Mouse (Mus musculus) midbrain, embryonic 14.5 days (tissue): Measurements from ENCODE around the gene Stpg1. TPM values are rescaled to one million over a fixed set of nuclear protein-coding genes. Genes with fewer than 3 reads are reported as not detected.

Experiments used
- ATAC-seq: fragments of 200-750 bp; cut with Nextera tagmentation; 2 replicates; pipeline ENCODE4 v1.8.0; 2017; ENCODE audit warnings: moderate number of reproducible peaks, moderate library complexity; ENCODE audit not compliant: low FRiP score, low TSS enrichment
- DNase-seq: peaks from one replicate; pipeline ENCODE4 v3.0.0-alpha.2; 2015
- H3K27ac ChIP-seq: fragments of 300-500 bp; sonication (generic); replicated peaks from 2 replicates; pipeline ENCODE4 v1.5.1; 2014; ENCODE audit warnings: mild to moderate bottlenecking, low read depth, low read length, moderate library complexity
- H3K27me3 ChIP-seq: fragments of 300-500 bp; sonication (generic); 2 replicates; pipeline ENCODE4 v1.6.1; 2014; ENCODE audit warnings: low read length, control low read depth, mixed read lengths; ENCODE audit not compliant: control insufficient read depth, insufficient read depth
- H3K36me3 ChIP-seq: fragments of 300-500 bp; sonication (generic); 2 replicates; pipeline ENCODE4 v1.6.1; 2014; ENCODE audit warnings: low read length, control low read depth; ENCODE audit not compliant: control insufficient read depth, insufficient read depth
- H3K4me1 ChIP-seq: fragments of 300-500 bp; sonication (generic); 2 replicates; pipeline ENCODE4 v1.6.1; 2014; ENCODE audit warnings: mild to moderate bottlenecking, antibody characterized with exemption, low read length, control low read depth; ENCODE audit not compliant: control insufficient read depth, insufficient read depth
- H3K4me2 ChIP-seq: fragments of 300-500 bp; sonication (generic); 2 replicates; pipeline ENCODE4 v1.6.1; 2014; ENCODE audit warnings: mild to moderate bottlenecking, low read length, moderate library complexity
- H3K4me3 ChIP-seq: fragments of 300-500 bp; sonication (generic); replicated peaks from 2 replicates; pipeline ENCODE4 v1.5.1; 2014; ENCODE audit warnings: low read depth, low read length
- H3K9ac ChIP-seq: fragments of 300-500 bp; sonication (generic); replicated peaks from 2 replicates; pipeline ENCODE4 v1.6.1; 2014; ENCODE audit warnings: mild to moderate bottlenecking, low read length, moderate library complexity
- H3K9me3 ChIP-seq: fragments of 300-500 bp; sonication (generic); 2 replicates; pipeline ENCODE4 v1.6.1; 2016; ENCODE audit warnings: low read length, control low read depth, mixed read lengths; ENCODE audit not compliant: control insufficient read depth
- WGBS: fragments of 180-500 bp; shearing (Covaris S2); extraction: QIAGEN DNeasy Blood & Tissue Kit; methylation state at CpG from one replicate; pipeline ENCODE4 v1.1.7; 2014; 5-methylcytosine and 5-hydroxymethylcytosine counted together
- polyA plus RNA-seq: library from polyadenylated mRNA; unstranded; fragments of >200 nt; fragmentation: Nextera tagmentation; extraction: Ambion mirVana; gene quantifications from 2 replicates; pipeline ENCODE4 v1.2.1, GENCODE M21; 2014

Stpg1 gene
- polyA plus RNA-seq, 1 experiment from 2014 or later = 0.68 TPM

- Histone ChIP-seq H3K4me1 (peaks cover 25% of the 10 kb centered on the region), H3K9ac (no peak overlapping the region), H3K4me3 (no peak overlapping the region), H3K4me2 (no peak overlapping the region), H3K9me3 (no peaks in the 10 kb centered on the region), H3K27me3 (no peaks in the 10 kb centered on the region), H3K36me3 (no peaks in the 10 kb centered on the region), H3K27ac (no peak overlapping the region)
- DNase-seq (no peak), ATAC-seq (no peak)
- 10% methylated on average over 7 of the region's 7 CpGs for whole genome bisulfite sequencing
Measured at GRCm38 (mm10) chr4:135548108-135548507, 53.5 kb downstream of the Stpg1 start.

DNA sequence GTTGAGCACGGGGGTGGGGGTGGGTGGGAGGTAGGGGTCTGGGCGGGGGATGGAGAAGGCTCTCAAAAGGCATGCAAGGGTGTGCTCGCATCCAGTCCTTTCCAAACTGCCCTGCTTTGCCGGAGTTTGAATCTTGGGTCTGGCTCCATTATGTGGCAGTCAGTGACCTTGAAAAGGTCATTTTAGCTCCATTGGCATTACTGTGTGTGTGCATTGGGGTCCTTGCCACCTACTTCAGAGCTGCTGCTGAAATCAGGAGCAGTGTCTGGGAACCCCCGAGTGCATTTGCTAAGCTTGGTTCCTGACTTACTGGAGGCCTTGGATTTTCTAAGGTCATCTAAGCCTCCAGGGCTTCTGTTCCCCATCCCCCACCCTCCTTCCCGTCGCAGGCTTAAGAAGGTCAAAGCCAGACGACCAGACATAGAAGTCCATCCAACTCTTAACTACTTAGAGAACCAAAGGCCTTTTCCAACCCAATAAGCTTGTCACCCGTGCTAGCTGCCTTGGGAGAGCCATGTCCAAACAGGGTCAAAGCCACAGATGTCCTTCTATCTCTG lies 54.0 kb downstream of the Stpg1 start:
- 30% methylated on average over 9 of the region's 9 CpGs for WGBS
- ATAC-seq (no peak), DNase-seq (no peak)
- Histone ChIP-seq H3K9ac (no peak overlapping the region), H3K4me1 (peaks cover 28% of the 10 kb centered on the region), H3K36me3 (no peaks in the 10 kb centered on the region), H3K4me3 (no peak overlapping the region), H3K27ac (no peak overlapping the region), H3K4me2 (no peak overlapping the region), H3K9me3 (no peaks in the 10 kb centered on the region), H3K27me3 (no peaks in the 10 kb centered on the region)

DNA sequence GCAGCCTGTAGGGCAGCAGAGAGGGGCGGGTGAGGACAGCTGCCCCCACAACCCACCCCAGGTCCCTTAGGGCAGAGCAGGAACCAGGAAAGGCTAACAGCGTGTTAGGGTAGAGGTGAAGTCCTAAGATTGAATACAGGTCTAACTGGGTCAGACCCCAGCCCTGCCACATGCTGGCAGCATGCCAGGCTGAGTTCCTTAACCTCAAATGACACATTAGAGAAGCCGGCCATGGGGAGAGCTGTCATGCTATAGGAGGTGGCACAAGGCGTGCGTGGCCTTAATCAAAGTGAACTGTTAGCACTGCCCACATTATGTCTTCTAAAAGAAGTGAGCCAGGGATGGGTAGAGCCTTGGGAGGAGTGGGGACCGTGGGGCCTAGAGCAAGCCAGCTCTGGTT lies 54.7 kb downstream of the Stpg1 start:
- Histone ChIP-seq H3K4me3 (no peak overlapping the region), H3K9me3 (no peaks in the 10 kb centered on the region), H3K36me3 (no peaks in the 10 kb centered on the region), H3K27ac (no peak overlapping the region), H3K4me2 (no peak overlapping the region), H3K4me1 (peaks cover 28% of the 10 kb centered on the region), H3K9ac (no peak overlapping the region), H3K27me3 (no peaks in the 10 kb centered on the region)
- 69% methylated on average over 6 of the region's 6 CpGs for WGBS
- DNase-seq (no peak), ATAC-seq (no peak)

DNA sequence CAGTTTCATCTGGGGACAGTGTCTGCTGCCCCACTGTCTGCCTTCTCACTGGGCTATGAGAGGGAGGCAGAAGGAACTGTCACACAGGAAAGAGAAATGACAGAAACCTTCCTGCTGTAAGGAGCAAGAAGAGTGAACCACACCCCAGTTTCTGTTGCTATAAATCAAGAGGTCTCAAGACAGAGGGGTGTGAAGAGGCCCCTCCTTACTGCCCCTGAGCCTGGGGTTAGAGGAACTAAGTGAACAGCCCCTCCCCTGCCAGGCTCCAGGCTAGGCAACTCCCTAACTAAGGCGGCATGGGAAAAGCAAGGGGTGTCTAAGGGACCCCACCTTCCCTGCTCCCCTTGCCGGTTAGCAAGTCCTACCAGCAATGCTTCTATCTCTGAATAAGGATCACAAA lies 69.2 kb downstream of the Stpg1 start:
- no peaks in the 10 kb centered on the region for H3K36me3 ChIP-seq
- H3K4me2 ChIP-seq = no peak overlapping the region
- 56% methylated on average over 2 of the region's 2 CpGs for WGBS
- H3K4me1 ChIP-seq = peaks cover 18% of the 10 kb centered on the region
- ATAC-seq (no peak), DNase-seq (no peak)
- no peaks in the 10 kb centered on the region for H3K9me3 ChIP-seq
- H3K9ac ChIP-seq = no peak overlapping the region
- H3K4me3 ChIP-seq = no peak overlapping the region
- no peak overlapping the region for H3K27ac ChIP-seq
- H3K27me3 ChIP-seq = peaks cover 2% of the 10 kb centered on the region; the same call in 1 of the 2 replicates

GRCm38 (mm10) chr4:135565400-135565799 lies 70.8 kb downstream of the Stpg1 start:
- H3K4me1 ChIP-seq = peaks cover 26% of the 10 kb centered on the region

DNA sequence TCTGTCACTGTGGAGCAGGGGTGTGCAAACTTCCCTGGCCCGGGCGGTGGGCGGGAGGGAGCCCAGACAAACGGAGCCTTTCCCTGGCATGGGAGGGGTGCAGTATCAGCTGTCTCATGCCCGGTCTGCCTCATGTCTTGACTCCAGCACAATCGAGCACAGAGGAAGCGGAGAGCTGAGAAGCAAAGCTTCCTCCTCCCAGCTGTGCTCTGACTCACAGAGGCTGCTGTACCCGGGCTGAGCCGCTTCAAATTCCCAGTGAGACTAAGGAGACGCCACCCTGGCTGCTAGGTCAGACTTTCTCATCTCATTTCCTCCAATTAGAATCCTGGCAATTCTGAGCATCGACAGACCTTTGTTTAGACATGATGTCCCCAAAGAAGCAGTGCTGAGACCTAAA lies 72.5 kb downstream of the Stpg1 start:
- no peak overlapping the region for H3K9ac ChIP-seq
- WGBS = 39% methylated on average over 11 of the region's 11 CpGs
- H3K36me3 ChIP-seq = no peaks in the 10 kb centered on the region
- H3K4me1 ChIP-seq = peaks cover 38% of the 10 kb centered on the region
- H3K9me3 ChIP-seq = no peaks in the 10 kb centered on the region
- peaks cover 25% of the 10 kb centered on the region; the same call in 1 of the 2 replicates for H3K27me3 ChIP-seq
- DNase-seq = no peak
- no peak overlapping the region for H3K4me2 ChIP-seq
- ATAC-seq = no peak
- H3K4me3 ChIP-seq = no peak overlapping the region
- no peak overlapping the region for H3K27ac ChIP-seq

More at GRCm38 (mm10) chr4:135565400-135565799, 70.8 kb downstream of the Stpg1 start:
- WGBS = 39% methylated on average over 9 of the region's 9 CpGs
- peaks cover 10% of the 10 kb centered on the region; the same call in 1 of the 2 replicates for H3K27me3 ChIP-seq
- no peak overlapping the region for H3K4me3 ChIP-seq
- peak; percentile 60 for DNase-seq
- no peak overlapping the region for H3K9ac ChIP-seq
- no peak for ATAC-seq
- H3K9me3 ChIP-seq = no peaks in the 10 kb centered on the region
- H3K36me3 ChIP-seq = no peaks in the 10 kb centered on the region
- no peak overlapping the region for H3K27ac ChIP-seq
- H3K4me2 ChIP-seq = no peak overlapping the region

DNA sequence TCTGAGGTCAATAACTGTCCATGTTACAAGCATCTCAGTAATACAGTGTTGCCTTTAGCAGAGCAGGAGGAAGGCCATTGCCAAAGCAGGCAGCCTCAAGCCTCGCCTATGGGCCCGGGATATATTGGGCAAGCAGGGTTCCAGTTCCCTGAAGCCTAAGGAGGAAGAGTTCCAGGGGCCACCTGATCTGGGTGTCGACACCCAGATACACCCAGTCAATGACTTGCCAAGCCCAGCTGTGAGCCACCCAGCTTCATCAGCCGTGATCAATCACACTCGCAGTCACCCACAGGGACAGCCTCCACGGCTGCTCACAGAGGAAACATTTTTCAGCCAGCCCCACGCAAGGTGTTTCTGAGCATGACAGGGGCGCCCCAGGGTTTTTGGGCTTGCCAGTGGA lies 72.9 kb downstream of the Stpg1 start:
- Histone ChIP-seq H3K4me3 (no peak overlapping the region), H3K9ac (no peak overlapping the region), H3K9me3 (no peaks in the 10 kb centered on the region), H3K27ac (no peak overlapping the region), H3K36me3 (no peaks in the 10 kb centered on the region), H3K4me2 (no peak overlapping the region), H3K4me1 (peaks cover 41% of the 10 kb centered on the region), H3K27me3 (peaks cover 30% of the 10 kb centered on the region; the same call in 1 of the 2 replicates)
- DNase-seq (no peak), ATAC-seq (no peak)
- WGBS = 74% methylated on average over 8 of the region's 8 CpGs

- 12% methylated on average over 11 of the region's 11 CpGs for WGBS
- peaks cover 43% of the 10 kb centered on the region for H3K27me3 ChIP-seq
- peak overlapping the region; percentile 55; the same call in 1 of the 2 replicates for H3K4me2 ChIP-seq
- no peak overlapping the region for H3K27ac ChIP-seq
- H3K4me3 ChIP-seq = no peak overlapping the region
- ATAC-seq (no peak), DNase-seq (no peak)
- H3K36me3 ChIP-seq = no peaks in the 10 kb centered on the region
- no peak overlapping the region for H3K9ac ChIP-seq
- H3K9me3 ChIP-seq = no peaks in the 10 kb centered on the region
- peaks cover 50% of the 10 kb centered on the region for H3K4me1 ChIP-seq
Measured at GRCm38 (mm10) chr4:135569201-135569600, 74.6 kb downstream of the Stpg1 start.
